Mouse (Mus musculus) adrenal gland, adult 2 months (tissue): Measurements from ENCODE around the gene Hnrnpa2b1. TPM values are rescaled to one million over a fixed set of nuclear protein-coding genes. Genes with fewer than 3 reads are reported as not detected.
"Not testable (repeated sequence)": the region's sequence is repeated elsewhere in the genome, so short reads cannot be mapped to it uniquely, and the experiment has no call there.

ENCODE experiments used
- DNase-seq: peaks from one replicate; pipeline ENCODE4 v3.0.0; 2021
- long read RNA-seq: library from polyadenylated mRNA; stranded (forward); transcript quantifications from one replicate; pipeline ENCODE4 v2.0.0, GENCODE M21; 2021
- polyA plus RNA-seq: library from polyadenylated mRNA; depleted of rRNA; stranded (reverse); fragments of >200 nt; gene quantifications from 2 replicates; pipeline ENCODE4 v1.2.3, GENCODE M21; 2012; rRNA removed
- total RNA-seq, 2 experiments: library from RNA; stranded (reverse); gene quantifications; 2 replicates each; pipeline ENCODE4 v1.2.3; 2021

The Hnrnpa2b1 gene
- total RNA-seq (100 to 1,000 TPM; 435 to 575 TPM), polyA plus RNA-seq (35.2 and 41.0 TPM in 2 replicates)
- long read RNA-seq, transcript Hnrnpa2b1-210 (10 exons, 1,518 nt) = minor isoform, 26 of 409 reads
- long read RNA-seq, transcript Hnrnpa2b1-203 (12 exons, 1,728 nt) = minor isoform, 19 of 409 reads
- long read RNA-seq, transcript Hnrnpa2b1-204 (11 exons, 1,638 nt) = major isoform, 150 of 409 reads
- long read RNA-seq, transcript Hnrnpa2b1-202 (12 exons, 1,662 nt) = minor isoform, 17 of 409 reads
- long read RNA-seq, partial matches to known transcripts = 112 of 409 reads
- long read RNA-seq, other reads (novel, unspliced or antisense) = 76 of 409 reads

DNA sequence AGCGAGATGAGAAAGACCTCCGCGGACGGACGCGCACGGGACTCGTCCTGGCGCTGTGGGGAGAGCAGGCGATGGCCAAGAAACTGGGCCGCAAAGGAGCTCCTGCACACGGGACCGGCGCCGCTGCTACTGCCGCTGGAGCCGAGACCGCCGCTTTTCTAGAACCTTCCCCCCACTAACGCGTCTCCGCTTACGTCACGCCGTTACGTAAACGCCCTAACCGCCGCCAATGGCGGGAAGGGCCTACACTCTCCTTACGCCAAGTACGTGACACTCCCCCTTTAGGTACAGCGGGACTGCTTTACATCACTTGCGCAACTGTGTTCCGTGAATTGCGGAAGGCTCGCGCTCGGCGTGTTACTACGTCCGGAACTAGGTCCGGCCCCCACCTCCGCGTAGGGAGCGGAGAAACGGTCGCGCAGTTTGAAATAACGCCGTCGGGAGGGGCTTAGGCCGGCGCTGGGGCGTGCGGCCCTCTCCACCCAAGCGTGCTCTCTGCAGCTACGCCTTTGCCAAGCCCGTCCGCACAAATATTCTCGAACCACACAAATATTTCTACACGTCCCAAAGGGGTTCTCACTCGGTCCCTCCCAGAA, at the start of gene Hnrnpa2b1:
Hnrnpa2b1 (minus strand) TSS at position 180 of the 596 bp plus-strand sequence.
- DNase-seq = peak; percentile 98

DNA sequence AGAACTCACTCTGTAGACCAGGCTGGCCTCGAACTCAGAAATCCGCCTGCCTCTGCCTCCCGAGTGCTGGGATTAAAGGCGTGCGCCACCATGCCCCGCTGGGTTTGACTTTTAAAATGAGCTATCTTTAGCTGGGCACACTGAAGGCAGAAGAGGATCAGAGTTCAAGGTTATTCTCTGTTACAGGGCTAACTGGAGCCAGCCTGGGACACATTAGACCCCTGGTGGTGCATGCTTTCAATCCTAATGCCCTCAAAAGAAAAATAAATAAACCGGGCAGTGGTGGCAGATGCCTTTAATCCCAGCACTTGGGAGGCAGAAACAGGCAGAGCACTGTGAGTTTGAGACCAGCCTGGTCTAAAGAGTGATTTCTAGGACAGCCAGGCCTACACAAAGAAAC, 45.2 kb upstream of the Hnrnpa2b1 start:
- DNase-seq = no peak

DNA sequence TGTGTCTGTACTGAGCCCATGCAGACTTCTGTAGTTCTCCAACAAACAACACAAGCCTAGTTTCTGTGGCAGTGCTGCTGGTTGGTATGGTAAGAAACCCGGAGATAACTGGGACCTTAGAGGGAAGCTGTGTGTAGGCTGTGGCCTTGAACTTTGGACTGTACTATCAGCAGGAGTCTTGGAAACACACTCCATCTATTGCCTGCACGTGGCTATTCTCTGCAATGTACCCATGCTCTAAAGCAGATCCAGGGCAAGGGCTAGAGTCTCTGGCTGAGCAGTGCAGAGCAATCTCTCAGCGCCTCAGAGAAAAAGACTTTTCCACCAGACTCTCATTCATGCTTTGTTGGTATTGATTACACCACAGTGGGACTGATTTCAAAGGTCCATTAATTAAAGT, 44.1 kb upstream of the Hnrnpa2b1 start:
- no peak for DNase-seq

DNA sequence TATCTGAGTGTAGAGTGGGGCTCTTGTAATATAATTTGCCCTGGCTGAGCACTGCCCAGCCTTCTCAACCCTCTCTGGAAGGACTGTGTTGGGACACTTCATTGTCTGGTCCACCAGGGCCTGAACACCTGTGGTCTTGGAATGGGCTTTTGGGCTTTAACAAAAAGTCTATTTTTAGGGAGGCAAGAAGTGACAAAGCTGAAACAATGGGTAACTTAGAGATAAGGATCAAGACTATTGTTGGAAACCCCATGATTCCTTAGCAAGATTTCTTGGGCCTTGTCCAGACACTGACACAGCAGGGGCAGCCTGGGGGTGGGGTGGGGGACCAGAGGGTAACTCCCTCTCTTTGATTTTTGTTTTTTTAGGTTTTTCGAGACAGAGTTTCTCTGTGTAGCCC, 41.3 kb upstream of the Hnrnpa2b1 start:
- no peak for DNase-seq

DNA sequence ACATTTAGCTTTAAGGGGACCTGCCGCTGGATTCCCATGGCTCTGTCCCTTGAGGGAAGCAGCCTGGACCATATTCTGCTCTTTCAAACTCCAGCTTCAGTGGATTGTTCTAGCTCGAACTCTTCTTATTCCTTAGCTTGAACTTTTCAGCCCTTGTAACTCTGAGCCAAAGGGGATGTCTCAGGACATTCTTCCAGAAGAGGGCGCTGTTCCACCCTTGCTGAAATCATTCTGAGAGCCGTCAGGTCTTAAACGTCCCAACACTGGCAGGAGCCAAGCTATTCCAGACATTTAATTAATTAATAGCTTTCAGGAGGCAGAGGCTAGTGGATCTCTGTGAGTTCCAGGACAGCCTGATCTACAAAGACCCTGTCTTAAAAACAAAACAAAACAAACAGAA, 40.4 kb upstream of the Hnrnpa2b1 start:
- DNase-seq = peak; percentile 35

DNA sequence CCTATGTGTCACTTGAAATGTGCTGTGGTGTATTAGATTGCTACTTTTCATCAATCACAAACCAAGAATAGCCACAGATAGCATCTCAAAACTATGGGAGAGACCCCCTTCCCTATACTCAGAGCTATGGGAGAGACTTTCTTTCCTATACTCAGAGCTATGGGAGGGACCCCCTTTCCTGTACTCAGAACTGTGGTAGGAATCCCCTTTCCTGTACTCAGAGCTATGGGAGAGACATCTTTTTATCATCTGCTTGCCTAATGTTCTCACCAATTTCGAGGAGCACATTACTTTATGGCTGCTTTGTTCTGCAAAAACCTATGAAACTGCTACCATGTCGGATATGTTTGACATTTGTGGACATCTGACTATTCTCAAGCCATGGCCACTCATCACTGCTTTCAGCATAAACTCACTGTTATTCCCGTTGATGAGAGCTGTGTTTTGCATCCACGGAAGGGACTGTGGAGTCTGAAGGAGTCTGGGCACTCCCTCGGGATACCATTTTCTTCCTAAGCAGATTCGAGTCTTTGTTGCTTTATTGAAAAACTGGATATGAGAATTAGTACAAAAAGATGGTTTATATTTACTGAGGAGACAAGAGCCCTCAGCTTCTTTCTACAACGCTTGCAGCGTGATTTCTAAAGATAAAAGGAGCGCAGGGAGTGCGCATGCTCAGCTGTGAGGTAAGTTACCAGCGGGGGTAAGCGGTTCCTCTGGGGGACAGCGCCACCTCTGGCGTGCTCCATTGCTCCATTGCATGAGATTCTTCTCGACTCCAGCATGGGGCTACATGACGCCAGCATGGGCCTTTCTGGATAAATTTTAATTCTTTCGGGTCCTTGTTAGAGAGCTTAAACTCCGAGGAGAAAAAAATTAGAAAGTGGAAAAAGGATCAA, 39.3 kb upstream of the Hnrnpa2b1 start:
- peak; percentile 75 for DNase-seq

DNA sequence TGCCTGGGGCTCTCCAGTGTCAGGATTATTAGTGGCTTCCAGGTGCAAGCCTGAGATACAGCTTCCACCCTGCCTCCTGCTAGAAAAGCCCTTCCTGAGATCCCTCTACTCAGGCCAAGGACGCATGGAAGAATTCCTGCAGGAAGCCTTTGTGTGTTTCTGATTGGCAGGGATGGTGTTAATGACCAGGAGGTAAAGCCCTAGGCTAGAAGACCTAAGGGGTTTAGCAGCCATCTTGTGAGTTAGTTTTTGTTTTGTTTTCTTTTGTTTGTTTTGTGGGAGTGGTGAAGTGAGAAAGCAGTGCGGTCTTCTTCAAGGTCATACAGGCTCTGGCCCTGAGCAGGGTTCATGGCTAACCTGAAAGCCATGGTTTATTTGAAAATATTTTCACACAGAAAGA, 37.9 kb upstream of the Hnrnpa2b1 start:
- no peak for DNase-seq

DNA sequence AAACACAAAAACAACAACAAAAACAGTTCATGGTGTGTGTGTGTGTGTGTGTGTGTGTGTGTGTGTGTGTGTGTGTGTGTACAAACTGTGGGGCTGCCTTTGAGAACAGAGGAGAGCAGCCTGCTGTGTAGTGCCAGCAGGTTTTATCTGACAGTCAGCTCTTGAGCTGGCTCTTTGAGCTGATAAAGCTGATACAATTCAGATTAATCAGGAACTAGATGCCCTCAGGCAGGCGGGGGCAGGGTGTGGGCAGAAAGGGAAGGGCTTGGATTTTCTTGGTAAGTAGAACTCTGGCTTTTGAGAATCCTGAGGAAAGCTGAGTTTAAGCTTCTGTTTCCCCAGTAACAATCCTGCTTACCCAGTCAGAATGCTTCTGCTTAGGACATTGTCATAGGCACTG, 36.0 kb upstream of the Hnrnpa2b1 start:
- no peak for DNase-seq

DNA sequence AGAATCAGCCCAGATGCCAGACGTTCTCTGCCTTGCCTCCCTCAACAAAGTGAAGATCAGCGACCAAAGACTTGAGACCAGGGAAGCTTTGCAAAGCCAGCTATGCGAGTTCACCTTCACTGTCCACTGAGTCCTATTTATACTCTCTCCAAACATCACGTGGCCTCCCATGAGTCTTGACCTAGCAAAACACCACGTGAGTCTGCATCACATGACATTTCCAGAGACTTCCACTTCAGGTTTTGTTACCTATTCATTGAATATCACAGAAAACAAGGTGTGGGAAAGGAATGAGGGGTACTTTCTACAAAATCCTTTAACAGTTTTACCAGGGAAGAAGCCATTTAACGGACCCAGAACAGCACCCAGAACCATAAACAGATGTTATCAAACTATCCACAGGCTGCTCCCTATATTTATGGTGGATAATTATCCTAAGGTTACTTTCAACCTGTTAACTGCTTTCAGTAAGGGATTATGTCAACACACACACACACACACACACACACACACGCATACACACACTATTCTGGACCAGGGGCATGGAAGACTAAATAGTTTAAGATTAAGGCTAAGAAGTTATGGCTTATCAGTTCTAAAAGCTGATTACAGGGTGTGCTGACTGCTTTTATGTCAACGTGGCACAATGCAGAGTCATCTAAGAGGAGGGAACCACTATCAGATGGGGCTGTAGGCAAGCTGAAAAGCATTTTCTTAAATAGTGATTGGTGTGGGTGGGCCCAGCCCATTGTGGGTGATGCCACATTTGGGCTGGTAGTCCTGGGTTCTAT, 27.8 kb upstream of the Hnrnpa2b1 start:
- no peak for DNase-seq

DNA sequence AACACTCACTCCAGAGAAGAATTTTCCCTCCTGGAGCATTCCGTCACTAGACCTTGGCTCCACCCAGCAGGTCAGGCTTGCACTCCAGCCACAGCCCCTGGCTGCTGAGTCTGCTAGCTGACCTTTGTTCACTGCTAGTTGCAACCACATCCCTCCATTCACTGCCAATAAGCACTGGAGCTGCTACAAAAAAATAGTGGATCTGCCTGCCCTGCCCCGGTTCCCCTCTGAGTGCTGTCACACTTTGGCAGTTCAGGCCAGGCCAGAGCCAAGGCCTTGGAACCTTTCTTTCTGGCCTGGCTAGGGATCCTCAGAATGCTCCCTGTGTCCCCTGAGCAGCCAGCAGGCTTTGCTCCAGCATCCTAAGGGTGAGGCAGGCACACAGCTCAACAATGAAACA, 20.1 kb upstream of the Hnrnpa2b1 start:
- DNase-seq = peak; percentile 71

DNA sequence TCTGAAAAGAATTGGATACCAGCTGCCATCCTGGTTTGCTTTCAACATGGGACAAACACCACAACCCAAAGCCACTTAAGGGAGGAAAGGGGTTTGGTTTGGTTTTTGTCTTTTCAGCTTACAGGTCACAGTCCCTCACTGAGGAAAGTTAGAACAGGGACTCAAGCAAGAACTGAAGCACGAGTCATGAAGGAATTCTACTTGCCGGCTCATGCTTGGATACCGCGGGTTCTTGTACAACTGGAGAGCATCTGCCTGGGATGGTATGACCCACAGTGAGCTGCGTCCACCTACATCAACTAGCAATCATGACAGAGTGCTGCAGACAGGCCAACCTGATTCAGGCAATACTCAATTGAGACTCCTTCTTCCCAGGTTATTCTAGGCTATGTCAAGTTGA, 17.0 kb upstream of the Hnrnpa2b1 start:
- DNase-seq = no peak

DNA sequence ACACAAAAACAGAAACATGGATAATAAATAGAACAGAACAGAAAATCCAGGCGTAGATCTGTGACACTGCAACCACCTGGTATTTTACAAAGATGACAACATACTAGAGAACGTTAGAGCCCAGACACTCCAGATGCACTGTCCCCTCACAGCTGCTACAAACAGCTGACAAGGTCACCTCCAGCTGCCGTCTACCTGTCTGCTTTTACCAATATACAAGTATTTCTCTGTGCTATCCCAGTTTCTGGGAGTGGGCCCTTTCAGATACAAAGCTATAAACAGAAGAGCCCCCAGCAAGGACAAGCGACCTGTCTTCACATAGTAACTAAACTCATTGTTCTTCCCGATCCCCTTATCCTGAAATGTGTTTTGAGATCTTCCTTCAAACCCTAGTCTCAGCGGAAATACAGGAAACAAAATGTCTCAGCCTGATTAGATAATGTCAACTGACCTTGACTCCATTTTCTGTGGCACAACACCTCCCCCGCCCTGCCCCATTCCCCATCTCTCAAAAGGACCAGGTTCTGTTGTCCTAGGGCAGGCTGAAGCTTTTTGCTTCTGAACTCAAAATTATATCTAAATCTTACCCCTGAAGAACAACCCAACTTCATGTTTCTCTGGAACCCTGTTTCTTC, 16.5 kb upstream of the Hnrnpa2b1 start:
- DNase-seq = no peak

DNA sequence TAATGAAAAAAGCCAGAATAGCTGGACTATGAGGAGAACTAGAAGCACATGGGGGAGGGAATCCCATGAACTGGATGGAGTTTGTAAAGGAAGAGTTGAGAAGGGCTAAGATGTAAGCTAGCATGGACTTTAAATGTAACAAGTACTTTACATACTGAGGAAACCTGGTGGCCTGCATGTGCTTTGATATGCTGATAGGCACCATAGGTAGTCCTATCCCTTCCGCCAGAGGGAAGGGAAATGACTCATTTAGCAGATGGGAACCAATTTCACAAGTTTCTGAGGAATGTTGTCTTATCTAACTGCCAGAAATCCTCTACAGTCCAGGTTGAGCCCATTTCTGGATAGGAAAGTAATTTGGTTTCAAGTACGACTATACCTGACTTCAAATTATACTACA, 16.0 kb upstream of the Hnrnpa2b1 start:
- no peak for DNase-seq

DNA sequence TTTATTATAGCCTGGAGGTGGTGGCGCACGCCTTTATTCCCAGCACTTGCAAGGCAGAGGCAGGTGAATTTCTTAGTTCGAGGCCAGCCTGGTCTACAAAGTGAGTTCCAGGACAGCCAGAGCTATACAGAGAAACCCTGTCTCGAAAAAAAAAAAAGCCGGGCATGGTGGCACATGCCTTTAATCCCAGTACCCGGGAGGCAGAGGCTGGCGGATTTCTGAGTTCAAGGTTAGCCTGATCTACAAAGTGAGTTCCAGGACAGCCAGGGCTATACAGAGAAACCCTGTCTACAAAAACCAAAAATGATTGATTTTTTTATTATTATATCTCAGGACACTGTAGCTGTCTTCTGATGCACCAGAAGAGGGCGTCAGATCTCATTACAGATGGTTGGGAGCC, 14.9 kb upstream of the Hnrnpa2b1 start:
- DNase-seq = not testable (repeated sequence)

DNA sequence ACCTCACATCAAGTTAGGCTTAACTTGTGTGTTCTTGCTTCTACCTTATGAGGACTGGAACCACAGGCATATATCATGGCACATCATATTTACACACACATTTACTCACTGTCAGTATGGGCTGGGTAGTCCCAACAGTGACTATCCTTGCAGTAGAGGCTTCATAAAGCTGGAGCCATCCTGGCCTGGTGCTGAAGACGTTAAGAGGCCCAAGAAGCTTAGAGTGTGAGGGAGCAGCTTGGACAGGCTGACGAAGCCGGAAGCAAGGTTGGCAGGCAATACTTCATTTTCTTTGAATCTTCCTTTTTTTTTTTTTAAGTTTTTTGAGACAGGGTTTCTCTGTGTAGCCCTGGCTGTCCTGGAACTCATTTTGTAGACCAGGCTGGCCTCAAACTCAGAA, 14.2 kb upstream of the Hnrnpa2b1 start:
- no peak for DNase-seq

DNA sequence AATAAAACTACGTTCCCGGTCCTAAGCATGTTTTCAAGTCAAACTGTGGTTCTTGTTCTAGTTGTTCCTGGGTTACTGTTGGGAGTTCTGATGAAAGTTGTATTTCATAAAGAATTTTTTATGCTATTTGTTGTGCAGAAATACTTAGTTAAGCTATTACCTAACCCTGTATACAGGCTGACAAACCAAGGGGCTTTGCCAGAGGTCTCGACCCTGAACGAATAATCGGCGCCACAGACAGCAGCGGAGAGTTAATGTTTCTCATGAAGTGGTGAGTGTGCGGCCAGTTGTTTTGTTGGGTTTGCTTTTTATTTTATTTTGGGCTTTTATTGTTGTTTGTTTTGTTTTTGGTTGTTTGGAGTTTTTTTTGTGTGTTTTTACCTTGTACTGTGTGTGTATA, 11.9 kb upstream of the Hnrnpa2b1 start:
- no peak for DNase-seq

DNA sequence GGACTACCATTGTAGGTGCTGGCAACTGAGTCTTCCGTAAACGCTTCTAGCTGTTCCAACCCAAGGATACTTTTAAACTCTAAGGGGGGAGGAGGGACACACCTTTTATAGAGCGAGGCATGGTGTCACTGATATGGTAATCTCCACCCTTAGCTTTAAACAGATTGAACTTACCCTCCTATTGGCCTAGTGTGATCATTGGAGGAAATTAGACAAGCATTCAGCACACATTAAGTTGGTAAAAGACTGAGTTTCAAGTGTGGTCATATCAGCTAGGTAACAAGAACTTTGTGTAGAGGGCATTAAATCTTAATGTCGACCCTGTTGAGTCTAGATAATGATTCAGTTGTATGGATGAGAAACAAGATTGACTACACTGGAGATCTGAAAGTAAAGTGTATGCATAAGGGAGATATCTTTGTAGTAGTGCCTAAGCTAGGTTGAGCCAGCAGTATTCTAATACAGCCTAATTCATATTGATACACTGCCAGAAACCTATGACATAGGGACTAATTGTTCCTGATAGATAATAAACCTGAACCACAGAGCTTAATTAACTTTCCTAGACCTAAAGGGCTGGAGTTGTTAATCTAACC, 9.5 kb upstream of the Hnrnpa2b1 start:
- DNase-seq = no peak

DNA sequence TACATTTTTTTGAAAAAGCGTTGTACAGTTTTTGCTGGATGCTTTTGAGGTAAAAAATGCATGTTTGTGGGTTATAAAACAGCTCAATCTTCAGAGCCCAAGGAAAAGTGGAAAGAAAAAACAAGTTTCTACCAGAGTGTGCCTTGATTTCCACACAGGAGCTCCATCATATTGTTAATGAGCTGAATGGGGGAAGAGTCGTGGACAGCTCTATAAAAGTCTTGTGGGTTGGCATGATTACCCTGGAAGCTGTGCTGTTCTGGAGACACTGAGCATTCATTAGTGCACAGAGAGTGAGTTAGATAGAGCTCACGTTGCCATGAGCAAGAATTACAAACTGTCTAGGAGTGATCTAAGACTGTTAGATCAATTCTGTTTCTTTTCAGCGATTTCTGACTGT, 2.5 kb upstream of the Hnrnpa2b1 start:
- no peak for DNase-seq

DNA sequence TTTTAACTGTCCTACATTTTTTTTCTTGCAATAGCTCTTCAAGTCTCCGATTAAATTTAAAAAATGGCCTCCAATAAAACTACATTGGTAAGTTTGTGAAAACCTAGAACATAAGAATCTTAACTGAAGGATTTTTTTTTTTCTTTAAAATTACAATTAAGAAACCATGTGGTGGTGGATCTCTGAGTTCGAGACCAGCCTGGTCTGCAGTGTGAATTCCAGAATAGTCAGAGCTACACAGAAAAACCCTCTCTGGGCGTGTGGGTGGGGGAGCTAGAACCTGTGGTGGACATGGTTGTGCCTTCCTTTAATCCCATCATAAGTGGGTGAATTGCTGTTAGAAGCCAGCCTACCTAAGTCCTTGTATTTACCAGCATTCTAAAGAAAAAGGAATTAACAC, 2.1 kb upstream of the Hnrnpa2b1 start:
- DNase-seq = no peak

DNA sequence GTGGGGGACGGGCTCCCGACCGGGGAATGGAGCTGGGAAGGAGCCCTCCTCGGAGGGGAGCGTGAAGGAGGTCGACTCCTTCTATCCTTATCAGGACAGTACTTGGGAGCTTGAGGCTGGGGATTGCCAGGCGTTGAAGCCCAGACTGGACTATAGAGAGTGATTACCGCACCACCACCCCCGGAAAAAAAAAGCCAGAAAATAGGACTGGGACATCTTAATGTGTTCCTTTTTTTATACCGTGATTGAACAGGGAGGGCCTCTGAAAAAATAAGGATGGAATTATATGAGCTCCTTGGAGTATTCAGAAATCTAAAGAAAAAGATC, 1.4 kb upstream of the Hnrnpa2b1 start:
- DNase-seq = no peak
